Mouse (Mus musculus): ENCODE results near the gene Celf2. TPM values are rescaled to one million over a fixed set of nuclear protein-coding genes. Genes with fewer than 3 reads are reported as not detected.

Gene Celf2
- polyA plus RNA-seq, 1 experiment from 2014 or later, result 51.0 TPM

GRCm38 (mm10) chr2:7144871-7145270 is 364.5 kb downstream of the Celf2 start:
- Histone ChIP-seq H3K27me3 (ENCODE audit: control insufficient read depth, insufficient read depth, low read length) (no peaks in the 10 kb centered on the region), H3K4me3 (ENCODE audit: low read depth, low read length) (no peak overlapping the region), H3K9ac (ENCODE audit: low read depth, low read length) (no peak overlapping the region), H3K4me1 (ENCODE audit: control insufficient read depth, insufficient read depth, low read length) (no peaks in the 10 kb centered on the region), H3K9me3 (replicated peaks; ENCODE audit: control insufficient read depth, low read length) (no peaks in the 10 kb centered on the region), H3K36me3 (ENCODE audit: control insufficient read depth, insufficient read depth, low read length) (no peaks in the 10 kb centered on the region), H3K4me2 (no peak overlapping the region), H3K27ac (ENCODE audit: low read depth, low read length) (no peak overlapping the region)
- ATAC-seq (replicated peaks; ENCODE audit: insufficient number of reproducible peaks, low FRiP score, low TSS enrichment), result no peak
- WGBS (ENCODE audit: insufficient replicate concordance), result 87% methylated on average over 1 of the region's 1 CpGs

GRCm38 (mm10) chr2:7123366-7123765 is 386.0 kb downstream of the Celf2 start:
- H3K9ac ChIP-seq (ENCODE audit: low read depth, low read length), result no peak overlapping the region
- H3K27ac ChIP-seq (ENCODE audit: low read depth, low read length), result no peak overlapping the region
- 0 out of 2 replicates have a peak, but pooled peaks cover 3% of the 10 kb centered on the region for H3K4me1 ChIP-seq (ENCODE audit: control insufficient read depth, insufficient read depth, low read length)
- no peaks in the 10 kb centered on the region for H3K27me3 ChIP-seq (ENCODE audit: control insufficient read depth, insufficient read depth, low read length)
- no peaks in the 10 kb centered on the region for H3K9me3 ChIP-seq (replicated peaks; ENCODE audit: control insufficient read depth, low read length)
- H3K4me2 ChIP-seq, result no peak overlapping the region
- no peak for ATAC-seq (replicated peaks; ENCODE audit: insufficient number of reproducible peaks, low FRiP score, low TSS enrichment)
- WGBS (ENCODE audit: insufficient replicate concordance), result 81% methylated on average over 2 of the region's 2 CpGs
- H3K36me3 ChIP-seq (ENCODE audit: control insufficient read depth, insufficient read depth, low read length), result no peaks in the 10 kb centered on the region
- H3K4me3 ChIP-seq (ENCODE audit: low read depth, low read length), result no peak overlapping the region

GRCm38 (mm10) chr2:7115801-7116200 is 393.6 kb downstream of the Celf2 start:
- Histone ChIP-seq H3K9me3 (replicated peaks; ENCODE audit: control insufficient read depth, low read length) (no peaks in the 10 kb centered on the region), H3K4me2 (no peak overlapping the region), H3K9ac (ENCODE audit: low read depth, low read length) (no peak overlapping the region), H3K4me3 (ENCODE audit: low read depth, low read length) (no peak overlapping the region), H3K27me3 (ENCODE audit: control insufficient read depth, insufficient read depth, low read length) (no peaks in the 10 kb centered on the region), H3K27ac (ENCODE audit: low read depth, low read length) (no peak overlapping the region), H3K4me1 (ENCODE audit: control insufficient read depth, insufficient read depth, low read length) (no peaks in the 10 kb centered on the region), H3K36me3 (ENCODE audit: control insufficient read depth, insufficient read depth, low read length) (no peaks in the 10 kb centered on the region)
- WGBS (ENCODE audit: insufficient replicate concordance), result 29% methylated on average over 2 of the region's 2 CpGs
- ATAC-seq (replicated peaks; ENCODE audit: insufficient number of reproducible peaks, low FRiP score, low TSS enrichment), result no peak

GRCm38 (mm10) chr2:7115161-7115560 is 394.2 kb downstream of the Celf2 start:
- no peak for ATAC-seq (replicated peaks; ENCODE audit: insufficient number of reproducible peaks, low FRiP score, low TSS enrichment)
- Histone ChIP-seq H3K36me3 (ENCODE audit: control insufficient read depth, insufficient read depth, low read length) (no peaks in the 10 kb centered on the region), H3K9ac (ENCODE audit: low read depth, low read length) (no peak overlapping the region), H3K9me3 (replicated peaks; ENCODE audit: control insufficient read depth, low read length) (no peaks in the 10 kb centered on the region), H3K27me3 (ENCODE audit: control insufficient read depth, insufficient read depth, low read length) (no peaks in the 10 kb centered on the region), H3K27ac (ENCODE audit: low read depth, low read length) (no peak overlapping the region), H3K4me1 (ENCODE audit: control insufficient read depth, insufficient read depth, low read length) (no peaks in the 10 kb centered on the region), H3K4me2 (no peak overlapping the region), H3K4me3 (ENCODE audit: low read depth, low read length) (no peak overlapping the region)
- 67% methylated on average over 3 of the region's 3 CpGs for WGBS (ENCODE audit: insufficient replicate concordance)

- Histone ChIP-seq H3K9ac (ENCODE audit: low read depth, low read length) (no peak overlapping the region), H3K4me1 (ENCODE audit: control insufficient read depth, insufficient read depth, low read length) (no peaks in the 10 kb centered on the region), H3K4me2 (no peak overlapping the region), H3K27ac (ENCODE audit: low read depth, low read length) (no peak overlapping the region), H3K36me3 (ENCODE audit: control insufficient read depth, insufficient read depth, low read length) (no peaks in the 10 kb centered on the region), H3K9me3 (replicated peaks; ENCODE audit: control insufficient read depth, low read length) (no peaks in the 10 kb centered on the region), H3K27me3 (ENCODE audit: control insufficient read depth, insufficient read depth, low read length) (no peaks in the 10 kb centered on the region), H3K4me3 (ENCODE audit: low read depth, low read length) (no peak overlapping the region)
- no peak for ATAC-seq (replicated peaks; ENCODE audit: insufficient number of reproducible peaks, low FRiP score, low TSS enrichment)
- 83% methylated on average over 4 of the region's 4 CpGs for WGBS (ENCODE audit: insufficient replicate concordance)
Observed at GRCm38 (mm10) chr2:7113738-7114137, 395.6 kb downstream of the Celf2 start.

GRCm38 (mm10) chr2:7112156-7112813 is 397.1 kb downstream of the Celf2 start:
- ATAC-seq (replicated peaks; ENCODE audit: insufficient number of reproducible peaks, low FRiP score, low TSS enrichment), result no peak
- no peak overlapping the region for H3K4me3 ChIP-seq (ENCODE audit: low read depth, low read length)
- no peak overlapping the region for H3K9ac ChIP-seq (ENCODE audit: low read depth, low read length)
- 65% methylated on average over 4 of the region's 4 CpGs for WGBS (ENCODE audit: insufficient replicate concordance)
- H3K27me3 ChIP-seq (ENCODE audit: control insufficient read depth, insufficient read depth, low read length), result no peaks in the 10 kb centered on the region
- no peaks in the 10 kb centered on the region for H3K4me1 ChIP-seq (ENCODE audit: control insufficient read depth, insufficient read depth, low read length)
- H3K4me2 ChIP-seq, result no peak overlapping the region
- H3K27ac ChIP-seq (ENCODE audit: low read depth, low read length), result no peak overlapping the region
- H3K36me3 ChIP-seq (ENCODE audit: control insufficient read depth, insufficient read depth, low read length), result no peaks in the 10 kb centered on the region
- no peaks in the 10 kb centered on the region for H3K9me3 ChIP-seq (replicated peaks; ENCODE audit: control insufficient read depth, low read length)

GRCm38 (mm10) chr2:7093414-7093813 is 415.9 kb downstream of the Celf2 start:
- ATAC-seq (replicated peaks; ENCODE audit: insufficient number of reproducible peaks, low FRiP score, low TSS enrichment), result no peak
- Histone ChIP-seq H3K9me3 (replicated peaks; ENCODE audit: control insufficient read depth, low read length) (no peaks in the 10 kb centered on the region), H3K4me1 (ENCODE audit: control insufficient read depth, insufficient read depth, low read length) (peaks cover 8% of the 10 kb centered on the region), H3K36me3 (ENCODE audit: control insufficient read depth, insufficient read depth, low read length) (no peaks in the 10 kb centered on the region), H3K9ac (ENCODE audit: low read depth, low read length) (no peak overlapping the region), H3K4me2 (no peak overlapping the region), H3K27ac (ENCODE audit: low read depth, low read length) (no peak overlapping the region), H3K4me3 (ENCODE audit: low read depth, low read length) (no peak overlapping the region), H3K27me3 (ENCODE audit: control insufficient read depth, insufficient read depth, low read length) (no peaks in the 10 kb centered on the region)
- 72% methylated on average over 3 of the region's 3 CpGs for WGBS (ENCODE audit: insufficient replicate concordance)

- WGBS (ENCODE audit: insufficient replicate concordance), result 85% methylated on average over 5 of the region's 5 CpGs
Observed at GRCm38 (mm10) chr2:7092641-7093040, 416.7 kb downstream of the Celf2 start.

GRCm38 (mm10) chr2:7090496-7090895 is 418.9 kb downstream of the Celf2 start:
- Histone ChIP-seq H3K9ac (ENCODE audit: low read depth, low read length) (no peak overlapping the region), H3K4me2 (no peak overlapping the region), H3K4me3 (ENCODE audit: low read depth, low read length) (no peak overlapping the region), H3K9me3 (replicated peaks; ENCODE audit: control insufficient read depth, low read length) (no peaks in the 10 kb centered on the region), H3K27me3 (ENCODE audit: control insufficient read depth, insufficient read depth, low read length) (no peaks in the 10 kb centered on the region), H3K36me3 (ENCODE audit: control insufficient read depth, insufficient read depth, low read length) (no peaks in the 10 kb centered on the region), H3K4me1 (ENCODE audit: control insufficient read depth, insufficient read depth, low read length) (peaks cover 8% of the 10 kb centered on the region), H3K27ac (ENCODE audit: low read depth, low read length) (no peak overlapping the region)
- WGBS (ENCODE audit: insufficient replicate concordance), result 59% methylated on average over 1 of the region's 1 CpGs
- no peak for ATAC-seq (replicated peaks; ENCODE audit: insufficient number of reproducible peaks, low FRiP score, low TSS enrichment)

More at GRCm38 (mm10) chr2:7092641-7093040, 416.7 kb downstream of the Celf2 start:
- H3K36me3 ChIP-seq (ENCODE audit: control insufficient read depth, insufficient read depth, low read length), result no peaks in the 10 kb centered on the region
- H3K9me3 ChIP-seq (replicated peaks; ENCODE audit: control insufficient read depth, low read length), result no peaks in the 10 kb centered on the region
- no peak overlapping the region for H3K4me2 ChIP-seq
- ATAC-seq (replicated peaks; ENCODE audit: insufficient number of reproducible peaks, low FRiP score, low TSS enrichment), result no peak
- H3K27ac ChIP-seq (ENCODE audit: low read depth, low read length), result no peak overlapping the region
- H3K4me3 ChIP-seq (ENCODE audit: low read depth, low read length), result no peak overlapping the region
- H3K4me1 ChIP-seq (ENCODE audit: control insufficient read depth, insufficient read depth, low read length), result peaks cover 8% of the 10 kb centered on the region
- no peaks in the 10 kb centered on the region for H3K27me3 ChIP-seq (ENCODE audit: control insufficient read depth, insufficient read depth, low read length)
- H3K9ac ChIP-seq (ENCODE audit: low read depth, low read length), result no peak overlapping the region
